Mouse (Mus musculus) retina, adult 2 months (tissue): ENCODE measurements around the gene Slc40a1.

Experiments
- DNase-seq: peaks from one replicate; pipeline ENCODE4 v3.0.0-alpha.2; 2012; ENCODE audit warnings: low read depth, low spot score

Slc40a1 gene

GRCm38 (mm10) chr1:45926393-45926763, at the start of gene Slc40a1:
Slc40a1 (minus strand) TSS chr1:45926523.
- no peak for DNase-seq

GRCm38 (mm10) chr1:45971314-45971713, 45.0 kb upstream of the Slc40a1 start:
- DNase-seq = no peak

- no peak for DNase-seq
Observed at GRCm38 (mm10) chr1:45948988-45949387, 22.7 kb upstream of the Slc40a1 start.

- no peak for DNase-seq
Observed at GRCm38 (mm10) chr1:45947843-45948242, 21.5 kb upstream of the Slc40a1 start.

- DNase-seq = no peak
Observed at GRCm38 (mm10) chr1:45931127-45931526, 4.8 kb upstream of the Slc40a1 start.

GRCm38 (mm10) chr1:45926911-45927310, 588 bp upstream of the Slc40a1 start:
- DNase-seq = no peak

GRCm38 (mm10) chr1:45925500-45926392, 577 bp downstream of the Slc40a1 start:
- DNase-seq = peak; percentile 32

GRCm38 (mm10) chr1:45925131-45925499, 1.2 kb downstream of the Slc40a1 start:
- no peak for DNase-seq

GRCm38 (mm10) chr1:45924516-45924915, 1.8 kb downstream of the Slc40a1 start:
- DNase-seq = no peak

GRCm38 (mm10) chr1:45923306-45923705, 3.0 kb downstream of the Slc40a1 start:
- no peak for DNase-seq

- no peak for DNase-seq
Observed at GRCm38 (mm10) chr1:45920703-45921102, 5.6 kb downstream of the Slc40a1 start.

GRCm38 (mm10) chr1:45919752-45920151, 6.6 kb downstream of the Slc40a1 start:
- no peak for DNase-seq

- DNase-seq = no peak
Observed at GRCm38 (mm10) chr1:45917136-45917803, 9.1 kb downstream of the Slc40a1 start.

GRCm38 (mm10) chr1:45916174-45916573, 10.1 kb downstream of the Slc40a1 start:
- DNase-seq = no peak

GRCm38 (mm10) chr1:45914236-45914635, 12.1 kb downstream of the Slc40a1 start:
- no peak for DNase-seq

- DNase-seq = no peak
Observed at GRCm38 (mm10) chr1:45905107-45905821, 21.1 kb downstream of the Slc40a1 start.

- DNase-seq = no peak
Observed at GRCm38 (mm10) chr1:45904161-45904560, 22.2 kb downstream of the Slc40a1 start.

GRCm38 (mm10) chr1:45898044-45898443, 28.3 kb downstream of the Slc40a1 start:
- no peak for DNase-seq

- no peak for DNase-seq
Observed at GRCm38 (mm10) chr1:45894168-45894912, 32.0 kb downstream of the Slc40a1 start.

- no peak for DNase-seq
Observed at GRCm38 (mm10) chr1:45891986-45892385, 34.3 kb downstream of the Slc40a1 start.

- no peak for DNase-seq
Observed at GRCm38 (mm10) chr1:45890173-45890572, 36.1 kb downstream of the Slc40a1 start, which contains the start of gene Gm5269. Gm5269 (minus strand) TSS chr1:45890273.
